Mouse (Mus musculus): Measurements from ENCODE around the gene Foxe1. TPM values are rescaled to one million over a fixed set of nuclear protein-coding genes. Genes with fewer than 3 reads are reported as not detected.
A peak's percentile ranks its signal among the peaks of the same experiment; 100 is the strongest.

Gene Foxe1
- polyA plus RNA-seq, 1 experiment from 2014 or later: not detected

GRCm38 (mm10) chr4:46321730-46322389, 21.5 kb upstream of the Foxe1 start:
- no peaks in the 10 kb centered on the region for H3K4me1 ChIP-seq (ENCODE audit: control insufficient read depth in 2 of 2, insufficient read depth in 2 of 2, low read length in 2 of 2)
- H3K9ac ChIP-seq (ENCODE audit: low read length): no peak overlapping the region
- H3K4me3 ChIP-seq (ENCODE audit: control insufficient read depth in 1 of 2, insufficient read depth in 1 of 2, low read depth in 1 of 2, low read length in 2 of 2): no peak overlapping the region
- H3K27ac ChIP-seq (replicated peaks in 1 of 2; ENCODE audit: control insufficient read depth in 1 of 2, insufficient read depth in 1 of 2, low read depth in 2 of 2, low read length in 2 of 2): no peak overlapping the region
- 77% methylated on average over 13 of the region's 13 CpGs for WGBS
- ATAC-seq (ENCODE audit: insufficient number of reproducible peaks, insufficient read depth, low FRiP score, low read depth): no peak
- no peak overlapping the region for H3K4me2 ChIP-seq (ENCODE audit: low read length)
- H3K27me3 ChIP-seq (ENCODE audit: control insufficient read depth, insufficient read depth, low read length): peaks cover 8% of the 10 kb centered on the region; the same call in 1 of the 2 replicates
- H3K36me3 ChIP-seq (ENCODE audit: control insufficient read depth, insufficient read depth, low read length): no peaks in the 10 kb centered on the region
- H3K9me3 ChIP-seq (ENCODE audit: control insufficient read depth, low read length): 0 out of 2 replicates have a peak, but pooled peaks cover 3% of the 10 kb centered on the region

GRCm38 (mm10) chr4:46322715-46323114, 20.7 kb upstream of the Foxe1 start:
- no peak for ATAC-seq (ENCODE audit: insufficient number of reproducible peaks, insufficient read depth, low FRiP score, low read depth)
- Histone ChIP-seq H3K9ac (ENCODE audit: low read length) (no peak overlapping the region), H3K4me3 (ENCODE audit: control insufficient read depth in 1 of 2, insufficient read depth in 1 of 2, low read depth in 1 of 2, low read length in 2 of 2) (no peak overlapping the region)

GRCm38 (mm10) chr4:46328906-46329305, 14.5 kb upstream of the Foxe1 start:
- ATAC-seq (ENCODE audit: insufficient number of reproducible peaks, insufficient read depth, low FRiP score, low read depth): no peak
- H3K9me3 ChIP-seq (ENCODE audit: control insufficient read depth, low read length): peaks cover 3% of the 10 kb centered on the region; the same call in 1 of the 2 replicates
- no peak overlapping the region for H3K4me3 ChIP-seq (ENCODE audit: control insufficient read depth in 1 of 2, insufficient read depth in 1 of 2, low read depth in 1 of 2, low read length in 2 of 2)
- no peak overlapping the region for H3K27ac ChIP-seq (replicated peaks in 1 of 2; ENCODE audit: control insufficient read depth in 1 of 2, insufficient read depth in 1 of 2, low read depth in 2 of 2, low read length in 2 of 2)
- no peaks in the 10 kb centered on the region for H3K36me3 ChIP-seq (ENCODE audit: control insufficient read depth, insufficient read depth, low read length)
- no peaks in the 10 kb centered on the region for H3K4me1 ChIP-seq (ENCODE audit: control insufficient read depth in 2 of 2, insufficient read depth in 2 of 2, low read length in 2 of 2)
- 48% methylated on average over 3 of the region's 3 CpGs for WGBS
- no peak overlapping the region for H3K4me2 ChIP-seq (ENCODE audit: low read length)
- H3K9ac ChIP-seq (ENCODE audit: low read length): no peak overlapping the region
- H3K27me3 ChIP-seq (ENCODE audit: control insufficient read depth, insufficient read depth, low read length): no peaks in the 10 kb centered on the region

More at GRCm38 (mm10) chr4:46322715-46323114, 20.7 kb upstream of the Foxe1 start:
- Histone ChIP-seq H3K4me2 (ENCODE audit: low read length) (no peak overlapping the region), H3K27ac (replicated peaks in 1 of 2; ENCODE audit: control insufficient read depth in 1 of 2, insufficient read depth in 1 of 2, low read depth in 2 of 2, low read length in 2 of 2) (no peak overlapping the region), H3K4me1 (ENCODE audit: control insufficient read depth in 2 of 2, insufficient read depth in 2 of 2, low read length in 2 of 2) (no peaks in the 10 kb centered on the region), H3K36me3 (ENCODE audit: control insufficient read depth, insufficient read depth, low read length) (no peaks in the 10 kb centered on the region), H3K9me3 (ENCODE audit: control insufficient read depth, low read length) (0 out of 2 replicates have a peak, but pooled peaks cover 3% of the 10 kb centered on the region), H3K27me3 (ENCODE audit: control insufficient read depth, insufficient read depth, low read length) (peaks cover 8% of the 10 kb centered on the region; the same call in 1 of the 2 replicates)
- 17% methylated on average over 4 of the region's 4 CpGs for WGBS

- Histone ChIP-seq H3K9me3 (ENCODE audit: control insufficient read depth, low read length) (no peaks in the 10 kb centered on the region), H3K27ac (replicated peaks in 1 of 2; ENCODE audit: control insufficient read depth in 1 of 2, insufficient read depth in 1 of 2, low read depth in 2 of 2, low read length in 2 of 2) (no peak overlapping the region), H3K9ac (ENCODE audit: low read length) (no peak overlapping the region), H3K4me3 (ENCODE audit: control insufficient read depth in 1 of 2, insufficient read depth in 1 of 2, low read depth in 1 of 2, low read length in 2 of 2) (no peak overlapping the region), H3K4me2 (ENCODE audit: low read length) (no peak overlapping the region), H3K4me1 (ENCODE audit: control insufficient read depth in 2 of 2, insufficient read depth in 2 of 2, low read length in 2 of 2) (peaks cover 3 to 15% of the 10 kb centered on the region in 2 experiments; a peak in 2 of 4 replicates), H3K27me3 (ENCODE audit: control insufficient read depth, insufficient read depth, low read length) (peaks cover 46% of the 10 kb centered on the region), H3K36me3 (ENCODE audit: control insufficient read depth, insufficient read depth, low read length) (no peaks in the 10 kb centered on the region)
- WGBS: 17% methylated on average over 1 of the region's 1 CpGs
- no peak for ATAC-seq (ENCODE audit: insufficient number of reproducible peaks, insufficient read depth, low FRiP score, low read depth)
Observed at GRCm38 (mm10) chr4:46335846-46336245, 7.6 kb upstream of the Foxe1 start.

GRCm38 (mm10) chr4:46337990-46338389, 5.4 kb upstream of the Foxe1 start:
- Histone ChIP-seq H3K4me2 (ENCODE audit: low read length) (peak overlapping the region; percentile 8; the same call in 1 of the 2 replicates), H3K27me3 (ENCODE audit: control insufficient read depth, insufficient read depth, low read length) (peaks cover 68% of the 10 kb centered on the region), H3K27ac (replicated peaks in 1 of 2; ENCODE audit: control insufficient read depth in 1 of 2, insufficient read depth in 1 of 2, low read depth in 2 of 2, low read length in 2 of 2) (no peak overlapping the region), H3K9ac (ENCODE audit: low read length) (no peak overlapping the region), H3K36me3 (ENCODE audit: control insufficient read depth, insufficient read depth, low read length) (no peaks in the 10 kb centered on the region), H3K4me3 (ENCODE audit: control insufficient read depth in 1 of 2, insufficient read depth in 1 of 2, low read depth in 1 of 2, low read length in 2 of 2) (no peak overlapping the region), H3K4me1 (ENCODE audit: control insufficient read depth in 2 of 2, insufficient read depth in 2 of 2, low read length in 2 of 2) (peaks cover 3 to 15% of the 10 kb centered on the region in 2 experiments; a peak in 2 of 4 replicates), H3K9me3 (ENCODE audit: control insufficient read depth, low read length) (no peaks in the 10 kb centered on the region)
- 5% methylated on average over 3 of the region's 3 CpGs for WGBS
- ATAC-seq (ENCODE audit: insufficient number of reproducible peaks, insufficient read depth, low FRiP score, low read depth): no peak

GRCm38 (mm10) chr4:46339026-46339425, 4.4 kb upstream of the Foxe1 start:
- H3K9ac ChIP-seq (ENCODE audit: low read length): no peak overlapping the region

GRCm38 (mm10) chr4:46339584-46339983, 3.8 kb upstream of the Foxe1 start:
- H3K4me3 ChIP-seq (ENCODE audit: control insufficient read depth in 1 of 2, insufficient read depth in 1 of 2, low read depth in 1 of 2, low read length in 2 of 2): no peak overlapping the region
- no peak overlapping the region for H3K9ac ChIP-seq (ENCODE audit: low read length)
- peaks cover 83% of the 10 kb centered on the region for H3K27me3 ChIP-seq (ENCODE audit: control insufficient read depth, insufficient read depth, low read length)
- no peak overlapping the region for H3K4me2 ChIP-seq (ENCODE audit: low read length)
- ATAC-seq (ENCODE audit: insufficient number of reproducible peaks, insufficient read depth, low FRiP score, low read depth): no peak
- no peaks in the 10 kb centered on the region for H3K9me3 ChIP-seq (ENCODE audit: control insufficient read depth, low read length)
- H3K36me3 ChIP-seq (ENCODE audit: control insufficient read depth, insufficient read depth, low read length): no peaks in the 10 kb centered on the region
- peaks cover 3 to 22% of the 10 kb centered on the region in 2 experiments; a peak in 2 of 4 replicates for H3K4me1 ChIP-seq (ENCODE audit: control insufficient read depth in 2 of 2, insufficient read depth in 2 of 2, low read length in 2 of 2)
- WGBS: 3% methylated on average over 26 of the region's 26 CpGs
- H3K27ac ChIP-seq (replicated peaks in 1 of 2; ENCODE audit: control insufficient read depth in 1 of 2, insufficient read depth in 1 of 2, low read depth in 2 of 2, low read length in 2 of 2): no peak overlapping the region

More at GRCm38 (mm10) chr4:46339026-46339425, 4.4 kb upstream of the Foxe1 start:
- Histone ChIP-seq H3K4me1 (ENCODE audit: control insufficient read depth in 2 of 2, insufficient read depth in 2 of 2, low read length in 2 of 2) (peaks cover 3 to 16% of the 10 kb centered on the region in 2 experiments; a peak in 2 of 4 replicates), H3K27ac (replicated peaks in 1 of 2; ENCODE audit: control insufficient read depth in 1 of 2, insufficient read depth in 1 of 2, low read depth in 2 of 2, low read length in 2 of 2) (no peak overlapping the region), H3K4me3 (ENCODE audit: control insufficient read depth in 1 of 2, insufficient read depth in 1 of 2, low read depth in 1 of 2, low read length in 2 of 2) (no peak overlapping the region), H3K27me3 (ENCODE audit: control insufficient read depth, insufficient read depth, low read length) (peaks cover 78% of the 10 kb centered on the region), H3K9me3 (ENCODE audit: control insufficient read depth, low read length) (no peaks in the 10 kb centered on the region), H3K36me3 (ENCODE audit: control insufficient read depth, insufficient read depth, low read length) (no peaks in the 10 kb centered on the region), H3K4me2 (ENCODE audit: low read length) (no peak overlapping the region)
- no peak for ATAC-seq (ENCODE audit: insufficient number of reproducible peaks, insufficient read depth, low FRiP score, low read depth)
- WGBS: 26% methylated on average over 10 of the region's 10 CpGs

Measured in heart, embryonic 14.5 days (tissue).